Mouse (Mus musculus): ENCODE data around the gene Srrt. TPM values are rescaled to one million over a fixed set of nuclear protein-coding genes. Genes with fewer than 3 reads are reported as not detected.

Gene Srrt
- 17.5 and 19.5 TPM in 2 replicates for polyA plus RNA-seq (2021; fragmentation: Nextera tagmentation)
- long read RNA-seq, experiment 1, transcript Srrt-201 (20 exons, 3,024 nt), result major isoform, 9 of 40 reads
- long read RNA-seq, experiment 1, partial matches to known transcripts, result 25 of 40 reads
- long read RNA-seq, experiment 1, other reads (novel, unspliced or antisense), result 3 of 40 reads
- long read RNA-seq, experiment 2, transcript Srrt-201 (20 exons, 3,024 nt), result major isoform, 56 of 153 reads
- long read RNA-seq, experiment 2, transcript Srrt-212 (20 exons, 2,988 nt), result minor isoform, 16 of 153 reads
- long read RNA-seq, experiment 2, partial matches to known transcripts, result 56 of 153 reads
- long read RNA-seq, experiment 2, other reads (novel, unspliced or antisense), result 23 of 153 reads

DNA sequence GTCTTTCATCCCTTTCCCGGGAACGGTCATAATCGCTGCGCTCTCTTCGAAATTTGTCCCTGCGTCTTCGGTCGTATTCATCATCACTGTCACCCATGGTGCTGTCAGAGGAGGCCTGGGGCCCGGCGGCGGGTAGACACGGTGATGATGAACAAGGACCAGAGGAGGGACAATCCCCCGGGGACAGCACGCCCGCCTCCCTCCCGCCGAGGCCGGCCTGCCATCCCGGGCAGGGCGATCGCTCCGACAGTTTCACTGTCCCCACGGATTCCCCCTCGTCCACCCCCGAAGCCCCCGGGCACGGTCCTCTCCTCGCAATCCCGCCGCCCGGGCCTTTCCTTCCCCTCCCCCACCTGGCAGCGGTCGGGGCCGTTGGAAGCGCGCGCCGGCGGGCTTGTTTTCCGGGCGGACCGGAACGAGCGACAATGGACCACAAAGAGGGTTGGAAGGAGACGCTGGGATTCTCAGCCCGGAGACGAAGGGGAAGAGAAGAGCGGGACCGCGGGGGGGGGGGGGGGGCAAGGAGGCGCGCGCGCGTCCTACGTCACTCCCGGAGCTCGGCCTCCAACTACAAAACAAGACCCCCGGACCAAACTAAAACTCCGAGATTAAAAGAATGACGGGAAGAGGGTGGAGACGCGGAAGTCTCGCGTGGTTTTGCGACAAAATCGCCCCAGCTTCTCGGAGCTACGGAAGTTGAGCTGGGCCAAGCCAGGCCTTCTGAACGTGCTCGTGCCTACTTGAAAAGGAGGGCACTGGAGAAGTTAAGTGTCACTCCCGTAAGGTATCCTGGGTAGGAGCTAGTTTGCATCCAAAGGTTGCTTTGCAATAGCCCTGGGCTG lies at the start of gene Srrt:
TSS of gene Srrt (minus strand) at position 604 of the 842 bp plus-strand sequence.

GRCm38 (mm10) chr5:137349384-137350204 lies 42.1 kb upstream of the Srrt start, which contains the start of gene Ephb4:
TSS of gene Ephb4 (plus strand) at chr5:137350109.

GRCm38 (mm10) chr5:137333512-137334174 lies 26.2 kb upstream of the Srrt start, which contains the start of gene Slc12a9:
TSS of gene Slc12a9 (minus strand) at chr5:137333597.

GRCm38 (mm10) chr5:137314193-137315083 lies 7.0 kb upstream of the Srrt start, which contains the start of gene Trip6:
TSS of gene Trip6 (minus strand) at chr5:137314404.

GRCm38 (mm10) chr5:137293839-137294743 lies 13.4 kb downstream of the Srrt start, which contains the start of gene Ufsp1:
TSS of gene Ufsp1 (plus strand) at chr5:137294629.

DNA sequence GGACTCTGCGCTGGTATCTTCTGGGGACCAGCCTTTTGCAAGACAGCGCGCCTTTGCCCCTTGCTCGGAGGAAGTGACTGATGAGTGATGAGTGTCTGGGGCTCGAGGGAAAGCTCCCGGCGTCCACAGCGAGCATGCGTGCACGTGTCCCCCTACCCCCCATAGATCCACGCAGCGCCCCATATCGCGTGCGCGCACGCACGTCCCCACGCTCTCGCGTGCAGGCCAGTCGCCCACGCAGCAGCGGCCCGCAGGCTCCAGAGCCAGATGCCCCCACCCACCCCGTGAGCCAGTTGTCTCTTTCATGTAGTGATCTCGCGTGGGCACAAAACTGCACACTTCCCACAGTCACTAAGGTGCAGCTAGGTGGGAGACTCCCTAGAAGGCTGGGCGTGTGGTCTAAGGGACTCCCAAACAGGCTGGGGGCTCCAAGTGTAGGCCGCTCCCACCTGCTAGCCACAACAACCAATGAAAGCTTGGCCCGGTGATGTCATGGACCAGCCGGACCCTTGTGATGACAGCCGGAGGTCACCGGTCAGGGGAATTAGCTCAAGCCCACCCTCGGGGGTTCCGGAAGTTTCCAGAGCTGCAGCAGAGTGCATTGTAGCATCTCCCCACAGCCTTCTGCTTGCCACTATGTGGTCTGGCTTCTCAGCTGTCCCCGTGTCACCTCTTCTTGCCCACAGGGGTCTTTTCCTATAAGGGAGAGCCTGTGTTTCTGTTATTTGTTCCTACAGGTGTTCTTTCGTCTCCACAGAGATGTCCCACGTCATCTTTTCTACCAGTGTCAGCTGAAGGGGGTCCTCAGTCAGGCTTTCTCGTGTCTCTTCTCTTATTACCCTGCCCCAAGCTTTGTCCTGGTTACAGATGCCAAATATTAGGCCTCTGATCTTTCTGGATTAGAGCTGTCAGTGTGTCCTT lies 20.2 kb downstream of the Srrt start, which contains the start of gene Ache:
TSS of gene Ache (plus strand) at position 488 of the 921 bp plus-strand sequence.

Small RNAs within 50 kb of the gene (microRNA-seq; reads per million reads assigned to microRNA genes)
- gene Mir7036 (2.1 reads per million, percentile 3 among the genes with 10 or more reads in this experiment), gene Mir8116 (not detected)

Other genes with a start within 250 kb of the Srrt start
- gene Serpine1, start 235.4 kb downstream of the Srrt start, polyA plus RNA-seq (2021; fragmentation: Nextera tagmentation), result not detected in 2 replicates
- 1.9 and 2.0 TPM in 2 replicates for gene Trim56, start 191.5 kb downstream of the Srrt start, polyA plus RNA-seq (2021; fragmentation: Nextera tagmentation)
- not detected in 2 replicates for gene Muc3, start 158.4 kb downstream of the Srrt start, polyA plus RNA-seq (2021; fragmentation: Nextera tagmentation)
- 0.21 and 0.26 TPM in 2 replicates for gene Muc3a, start 95.3 kb downstream of the Srrt start, polyA plus RNA-seq (2021; fragmentation: Nextera tagmentation)
- gene Ache, start 20.2 kb downstream of the Srrt start, polyA plus RNA-seq (2021; fragmentation: Nextera tagmentation), result 38.1 and 39.5 TPM in 2 replicates
- 13.6 and 13.9 TPM in 2 replicates for gene Ufsp1, start 13.0 kb downstream of the Srrt start, polyA plus RNA-seq (2021; fragmentation: Nextera tagmentation)
- gene Trip6, start 6.7 kb upstream of the Srrt start, polyA plus RNA-seq (2021; fragmentation: Nextera tagmentation), result 4.1 and 4.5 TPM in 2 replicates
- gene Slc12a9, start 25.9 kb upstream of the Srrt start, polyA plus RNA-seq (2021; fragmentation: Nextera tagmentation), result 5.0 and 5.7 TPM in 2 replicates
- 1.3 TPM in 2 replicates for gene Ephb4, start 42.4 kb upstream of the Srrt start, polyA plus RNA-seq (2021; fragmentation: Nextera tagmentation)
- 0.10 and 0.13 TPM in 2 replicates for gene Zan, start 169.4 kb upstream of the Srrt start, polyA plus RNA-seq (2021; fragmentation: Nextera tagmentation)
- gene Pop7, start 194.8 kb upstream of the Srrt start, polyA plus RNA-seq (2021; fragmentation: Nextera tagmentation), result 89.7 and 94.7 TPM in 2 replicates
- gene Gigyf1, start 210.9 kb upstream of the Srrt start, polyA plus RNA-seq (2021; fragmentation: Nextera tagmentation), result 2.6 and 2.9 TPM in 2 replicates
- gene Epo, start 225.6 kb upstream of the Srrt start, polyA plus RNA-seq (2021; fragmentation: Nextera tagmentation), result not detected in 2 replicates
- gene Gnb2, start 225.8 kb upstream of the Srrt start, polyA plus RNA-seq (2021; fragmentation: Nextera tagmentation), result 97.9 and 121 TPM in 2 replicates
- 83.5 and 108 TPM in 2 replicates for gene Actl6b, start 245.8 kb upstream of the Srrt start, polyA plus RNA-seq (2021; fragmentation: Nextera tagmentation)

All from layer of hippocampus, adult 6 months (tissue).